Mouse (Mus musculus): ENCODE data around the gene a.

- TF ChIP-seq CTCF (IDR thresholded peaks at IDR 0.05; ENCODE audit: control insufficient read depth, insufficient read depth, insufficient replicate concordance, low read depth, low read length) (peak; percentile 43; the same call in 1 of the 2 replicates), POLR2A (IDR thresholded peaks at IDR 0.05; ENCODE audit: control insufficient read depth, low read depth, low read length) (no peak)
Measured at GRCm38 (mm10) chr2:154909789-154910188, 118.6 kb downstream of the a start.
